In the genomic region with DNA sequence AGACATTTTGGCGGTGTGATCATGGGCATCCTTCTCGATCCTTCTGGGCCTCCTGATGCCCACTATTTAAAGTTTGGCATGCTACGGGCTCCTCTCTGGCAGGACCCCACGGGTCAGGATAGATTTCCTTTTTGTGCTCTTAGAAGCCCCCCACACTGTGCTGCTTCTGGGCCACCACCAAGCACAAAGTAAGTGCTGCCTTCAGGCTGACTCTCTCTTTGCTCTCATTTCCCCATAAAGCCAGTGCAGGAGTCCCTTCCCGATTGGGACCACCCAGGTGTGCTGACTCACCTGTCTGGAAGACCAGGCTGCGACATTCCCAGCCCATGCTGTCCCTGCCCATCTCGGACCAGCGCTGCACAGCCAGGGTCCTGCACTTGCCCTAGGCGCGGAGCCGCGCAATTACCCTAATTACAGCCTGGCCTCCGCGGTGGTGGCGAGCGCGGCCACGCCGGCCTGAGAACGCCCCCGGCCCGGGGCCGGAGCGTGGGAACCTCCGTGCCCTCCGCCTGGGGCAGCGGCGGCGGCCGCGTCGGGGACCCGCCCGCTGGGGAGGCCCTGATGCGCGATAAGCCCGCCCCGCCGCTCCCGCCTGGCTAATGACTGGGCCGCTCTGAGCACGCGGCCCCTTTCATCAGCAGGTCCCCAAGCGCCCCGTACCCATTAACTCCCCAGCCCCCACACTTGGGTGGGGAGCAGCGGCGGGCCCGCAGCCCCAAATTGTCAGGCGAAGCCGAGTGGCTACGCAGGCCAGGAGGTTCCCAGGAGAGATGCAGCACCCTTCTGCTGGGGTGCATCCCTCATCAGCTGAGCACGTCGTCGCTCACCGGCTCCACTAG, we compare ENCODE assay signal across 9 mouse cellular contexts. TPM values are rescaled to one million over a fixed set of nuclear protein-coding genes. Genes with fewer than 3 reads are reported as not detected.
DNase-seq lines count a peak whose midpoint lies in the region; ATAC-seq and TF ChIP-seq lines count a peak whose summit lies in the region.
"Had no signal": no experiment of that assay in that cellular context is flagged by ENCODE, and none has a peak within 500 bp of the region (broad histone marks: within the 10 kb centered on the region; RNA-seq: fewer than 3 reads in every experiment).

No protein-coding gene starts in this region.

- no peak for TF ChIP-seq POLR2A in ES-Bruce4 (IDR thresholded peaks at IDR 0.05; ENCODE audit: insufficient read depth, low read length)

- no peaks in the 10 kb centered on the region for H3K36me3 ChIP-seq in ES-Bruce4 (ENCODE audit: control insufficient read depth, insufficient read depth, low read length, poor library complexity, severe bottlenecking)
- no peaks in the 10 kb centered on the region for H3K36me3 ChIP-seq in heart, postnatal 0 days (replicated peaks; ENCODE audit: control insufficient read depth, insufficient read depth, low read length)
- no peaks in the 10 kb centered on the region for H3K36me3 ChIP-seq in neural tube, embryonic 11.5 days (ENCODE audit: control insufficient read depth, insufficient read depth, low read length)

- H3K27ac ChIP-seq in ES-Bruce4 (ENCODE audit: insufficient read depth, low read length) = no peak overlapping the region
- no peak overlapping the region for H3K27ac ChIP-seq in heart, postnatal 0 days (ENCODE audit: low read depth)
- H3K27ac ChIP-seq in neural tube, embryonic 11.5 days (ENCODE audit: low read depth, low read length) = no peak overlapping the region

- TF ChIP-seq CTCF in ES-Bruce4 (IDR thresholded peaks at IDR 0.05; ENCODE audit: low read depth, low read length) = no peak
- no peak for TF ChIP-seq CTCF in heart, postnatal 0 days (IDR thresholded peaks at IDR 0.05; ENCODE audit: low read depth)

- no peaks in the 10 kb centered on the region for H3K9me3 ChIP-seq in ES-Bruce4 (replicated peaks; ENCODE audit: control insufficient read depth, insufficient read depth, low read length, poor library complexity, severe bottlenecking)
- no peaks in the 10 kb centered on the region for H3K9me3 ChIP-seq in heart, postnatal 0 days (replicated peaks; ENCODE audit: control insufficient read depth, low read length)
- no peaks in the 10 kb centered on the region for H3K9me3 ChIP-seq in neural tube, embryonic 11.5 days (ENCODE audit: control insufficient read depth, low read length)

- peak; percentile 63 for ATAC-seq in heart, postnatal 0 days (ENCODE audit: insufficient read depth, low read depth)
- peak; percentile 74 for ATAC-seq in neural tube, embryonic 11.5 days (ENCODE audit: insufficient read depth, low FRiP score, low TSS enrichment)

- peak overlapping the region; percentile 75 for H3K4me3 ChIP-seq in ES-Bruce4 (ENCODE audit: low read depth, low read length)
- peak overlapping the region; percentile 44 for H3K4me3 ChIP-seq in heart, postnatal 0 days (ENCODE audit: low read depth, low read length)
- peak overlapping the region; percentile 37 for H3K4me3 ChIP-seq in neural tube, embryonic 11.5 days (ENCODE audit: low read depth, low read length)

- intact Hi-C loops in left cerebral cortex, postnatal 4 days (cut with DNase I) = no loop called here

- DNase-seq in gastrocnemius, postnatal 10 days = peak; percentile 15
- DNase-seq in gastrocnemius, adult 18-20 months (ENCODE audit: low spot score) = no peak
- peak; percentile 62 for DNase-seq in embryo, embryonic 10 days (ENCODE audit: low spot score)
- DNase-seq in heart, postnatal 0 days (ENCODE audit: low spot score) = no peak
- DNase-seq in left cerebral cortex, postnatal 4 days = peak; percentile 32
- DNase-seq in neural tube, embryonic 11.5 days (ENCODE audit: low spot score) = peak; percentile 63
- no peak for DNase-seq in adipocyte (ENCODE audit: low spot score)

- no peaks in the 10 kb centered on the region for H3K4me1 ChIP-seq in ES-Bruce4 (ENCODE audit: control insufficient read depth, insufficient read depth, low read length)
- no peaks in the 10 kb centered on the region for H3K4me1 ChIP-seq in heart, postnatal 0 days (ENCODE audit: control insufficient read depth, insufficient read depth)
- H3K4me1 ChIP-seq in neural tube, embryonic 11.5 days (ENCODE audit: control insufficient read depth, insufficient read depth, low read length) = no peaks in the 10 kb centered on the region

- H3K27me3 ChIP-seq in ES-Bruce4 (ENCODE audit: control insufficient read depth, insufficient read depth, low read length, poor library complexity, severe bottlenecking) = peaks cover 6% of the 10 kb centered on the region
- peaks cover 25% of the 10 kb centered on the region for H3K27me3 ChIP-seq in heart, postnatal 0 days (ENCODE audit: control insufficient read depth, insufficient read depth, low read length)
- peaks cover 21% of the 10 kb centered on the region for H3K27me3 ChIP-seq in neural tube, embryonic 11.5 days (ENCODE audit: control insufficient read depth, insufficient read depth, low read length)

- 6% methylated on average over 48 of the region's 55 CpGs for WGBS in heart, postnatal 0 days
- 5% methylated on average over 46 of the region's 55 CpGs for WGBS in neural tube, embryonic 11.5 days

- peak overlapping the region; percentile 69 for H3K4me2 ChIP-seq in heart, postnatal 0 days (ENCODE audit: low read depth, low read length)
- peak overlapping the region; percentile 88 for H3K4me2 ChIP-seq in neural tube, embryonic 11.5 days (ENCODE audit: low read depth)

- H3K9ac ChIP-seq in ES-Bruce4 (ENCODE audit: low read depth, poor library complexity, severe bottlenecking) = peak overlapping the region; percentile 34
- H3K9ac ChIP-seq in heart, postnatal 0 days (replicated peaks; ENCODE audit: low read depth, low read length) = no peak overlapping the region
- H3K9ac ChIP-seq in neural tube, embryonic 11.5 days (ENCODE audit: low read length) = peak overlapping the region; percentile 55

- TF ChIP-seq EP300 in ES-Bruce4 (IDR thresholded peaks at IDR 0.05; ENCODE audit: insufficient read depth, low read depth, low read length) = 0 out of 2 replicates have a peak, but pooled peaks have one; percentile 40
- no peak for TF ChIP-seq EP300 in heart, postnatal 0 days (IDR thresholded peaks at IDR 0.05; ENCODE audit: low read depth)

RNA-seq across cellular contexts. Expression of a gene that starts 16.8 kb away (rescaled TPM):
- total RNA-seq in gastrocnemius, postnatal 10 days (2021) = 10 to 100 TPM; 34.6 to 35.7 TPM
- 10 to 100 TPM; 11.9 to 18.0 TPM for total RNA-seq in gastrocnemius, adult 18-20 months (2021)
- 3.2 and 3.9 TPM in 2 replicates for polyA plus RNA-seq in ES-Bruce4 (2011; ENCODE audit: insufficient read depth, insufficient read length, low read depth, missing spikeins)
- total RNA-seq in heart, postnatal 0 days (2014; rRNA removed; ENCODE audit: low replicate concordance) = 106 and 123 TPM in 2 replicates
- 51.0 and 74.0 TPM in 2 replicates for polyA plus RNA-seq in heart, postnatal 0 days (2015; fragmentation: Nextera tagmentation; extraction: Ambion mirVana)
- 1 to 10 TPM; 2.9 to 3.5 TPM for total RNA-seq in left cerebral cortex, postnatal 4 days (2021)
- polyA plus RNA-seq in neural tube, embryonic 11.5 days (2014; fragmentation: Nextera tagmentation; extraction: Ambion mirVana) = 6.4 and 7.3 TPM in 2 replicates
- polyA plus RNA-seq: C2C12 had no signal

Comparison
In these comparisons a context has a peak if more than half of its experiments do, and no peak if none do; other contexts are left out.
1. DNase-seq: peak in gastrocnemius, postnatal 10 days (single experiment), embryo, embryonic 10 days (single experiment), left cerebral cortex, postnatal 4 days (single experiment) and neural tube, embryonic 11.5 days (single experiment); none in gastrocnemius, adult 18-20 months (single experiment), heart, postnatal 0 days (single experiment) and adipocyte (single experiment).
2. Peak in every context shown above with its lines, with median percentiles within 50 percentile points of each other: H3K4me3 ChIP-seq.